Mouse (Mus musculus) embryo, embryonic 9.5 days (tissue): ENCODE data around the gene Atad1.
"Not testable (repeated sequence)": the region's sequence is repeated elsewhere in the genome, so short reads cannot be mapped to it uniquely, and the experiment has no call there.

ENCODE experiments used
- DNase-seq: peaks from one replicate; pipeline ENCODE4 v3.0.0-alpha.2; 2017; ENCODE audit errors: extremely low spot score

Atad1 gene

GRCm38 (mm10) chr19:32739686-32740085 lies at the start of gene Atad1:
Gene Atad1, minus strand, starts transcription at chr19:32739786.
- DNase-seq, result no peak

DNA sequence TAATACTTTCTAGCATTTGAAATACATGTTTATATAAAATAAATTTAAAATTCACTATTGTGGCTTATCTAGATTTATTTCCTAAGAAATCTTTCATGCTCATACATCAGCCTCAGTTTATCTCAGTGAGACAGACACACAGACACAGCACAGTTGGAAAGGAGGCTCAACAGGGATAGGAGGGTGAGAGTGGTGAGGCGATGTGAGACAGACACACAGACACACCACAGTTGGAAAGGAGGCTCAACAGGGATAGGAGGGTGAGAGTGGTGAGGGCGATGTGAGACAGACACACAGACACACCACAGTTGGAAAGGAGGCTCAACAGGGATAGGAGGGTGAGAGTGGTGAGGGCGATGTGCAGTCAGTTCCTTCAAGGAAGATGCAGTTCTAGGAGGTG lies 48.4 kb upstream of the Atad1 start:
- DNase-seq, result not testable (repeated sequence)

GRCm38 (mm10) chr19:32787388-32787787 lies 47.8 kb upstream of the Atad1 start:
- not testable (repeated sequence) for DNase-seq

GRCm38 (mm10) chr19:32781305-32782071 lies 41.9 kb upstream of the Atad1 start:
- no peak for DNase-seq

DNA sequence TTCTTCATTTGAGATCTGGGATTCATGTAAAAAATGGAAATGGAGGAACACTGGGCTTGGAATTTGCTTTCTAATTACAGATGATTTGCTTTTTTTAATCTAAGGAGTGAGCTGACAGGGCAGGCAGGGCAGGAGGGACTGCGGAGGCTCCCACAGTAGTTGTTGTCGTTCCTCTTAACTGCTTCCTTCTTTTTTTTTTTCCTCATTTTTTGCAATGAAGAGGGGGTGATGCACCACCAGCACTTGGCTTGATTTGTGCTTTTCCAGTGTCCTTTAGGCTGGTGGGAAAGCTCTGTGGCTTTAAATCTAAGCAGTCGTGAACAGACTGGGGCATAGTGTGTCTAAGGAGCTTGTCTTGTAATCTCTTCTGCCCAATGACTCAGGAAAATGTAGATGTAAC lies 39.5 kb upstream of the Atad1 start:
- no peak for DNase-seq

GRCm38 (mm10) chr19:32778411-32778810 lies 38.8 kb upstream of the Atad1 start:
- DNase-seq, result no peak

DNA sequence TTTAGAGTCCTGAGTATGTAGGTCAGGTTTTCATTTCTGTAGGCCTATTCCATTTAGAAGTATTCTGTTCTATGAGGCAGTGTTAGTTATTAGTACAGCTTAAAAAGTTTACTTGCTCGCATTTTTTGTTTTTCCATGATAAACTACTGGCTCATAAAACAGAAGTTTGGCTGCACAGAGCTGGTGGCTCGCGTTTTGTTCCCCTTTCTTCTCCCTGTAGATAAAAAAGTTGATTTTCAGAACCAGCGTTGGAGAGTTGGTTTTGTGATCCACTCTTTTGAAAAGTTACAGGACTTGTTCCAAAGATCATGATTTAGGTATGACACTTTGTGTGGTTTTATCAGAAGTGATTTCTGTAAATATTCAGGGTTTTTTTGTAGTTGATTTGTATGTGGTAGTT lies 22.9 kb upstream of the Atad1 start:
- no peak for DNase-seq

- no peak for DNase-seq
Measured at GRCm38 (mm10) chr19:32761162-32761561, 21.6 kb upstream of the Atad1 start.

GRCm38 (mm10) chr19:32760499-32760898 lies 20.9 kb upstream of the Atad1 start:
- no peak for DNase-seq

DNA sequence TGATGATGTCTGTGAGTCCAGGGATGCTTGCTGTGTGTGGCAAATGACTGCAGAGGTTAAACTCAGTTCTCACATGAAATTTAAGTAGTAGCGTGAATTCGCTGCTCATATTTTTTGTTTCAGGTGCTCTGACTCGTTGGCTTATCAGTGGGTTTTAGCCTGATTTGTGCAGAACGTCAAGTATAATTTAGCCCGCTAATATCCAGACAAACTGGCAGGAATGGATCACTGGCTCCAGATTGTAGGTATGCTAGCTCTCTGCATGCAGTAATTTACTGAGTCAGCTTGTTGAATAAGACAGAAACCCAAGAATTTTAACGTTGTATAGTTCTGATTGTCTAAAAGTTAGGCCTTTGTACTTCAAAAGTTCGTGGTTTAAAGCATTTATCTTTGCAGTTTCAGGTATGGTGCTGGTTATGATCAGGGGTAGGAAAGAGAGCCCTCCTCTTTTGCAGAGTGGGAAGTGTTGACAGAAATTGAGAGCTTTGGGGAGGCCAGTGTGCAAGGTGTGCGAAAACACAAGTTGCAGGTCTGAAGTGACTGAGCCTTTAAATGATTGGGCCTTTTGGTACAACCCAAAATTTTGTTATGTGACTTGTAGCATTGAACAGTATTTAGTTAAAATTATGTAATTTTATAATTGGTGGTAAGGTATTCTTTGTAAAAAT lies 19.9 kb upstream of the Atad1 start:
- no peak for DNase-seq

DNA sequence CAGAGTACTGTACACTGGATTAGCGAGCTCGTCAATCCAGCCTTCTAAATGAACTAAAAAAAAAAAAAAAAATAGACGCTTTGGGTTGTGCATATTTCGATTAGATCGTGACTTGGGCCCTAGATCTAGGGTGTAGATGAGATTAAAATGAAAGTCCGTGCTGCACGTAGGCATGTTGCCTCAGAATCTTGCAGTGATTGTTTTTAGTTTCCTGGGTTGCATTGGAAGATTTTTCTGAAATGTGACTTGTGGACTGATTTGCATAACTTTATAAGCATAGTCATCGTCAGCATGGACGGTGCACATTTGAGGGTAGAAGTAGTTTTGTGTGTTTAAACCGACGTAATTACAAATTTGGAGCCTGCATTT lies 19.2 kb upstream of the Atad1 start:
- DNase-seq, result no peak

GRCm38 (mm10) chr19:32757831-32758792 lies 18.5 kb upstream of the Atad1 start:
- DNase-seq, result no peak

GRCm38 (mm10) chr19:32756900-32757725 lies 17.5 kb upstream of the Atad1 start, which contains the start of gene Pten:
Gene Pten, plus strand, starts transcription at chr19:32757497.
- peak; percentile 99 for DNase-seq

DNA sequence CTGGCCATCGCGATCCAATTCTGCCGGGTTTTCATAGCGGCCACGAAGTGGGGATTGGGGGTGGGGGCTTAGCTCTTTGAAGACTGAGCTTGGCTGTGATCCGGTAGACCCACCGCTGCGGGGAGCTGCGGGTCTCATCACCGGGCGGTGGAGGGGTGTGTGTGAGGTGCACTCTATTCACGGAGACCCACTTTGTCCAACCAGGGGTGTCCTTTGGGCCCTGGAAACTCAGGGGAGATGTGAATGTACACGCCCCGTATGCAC lies 17.0 kb upstream of the Atad1 start:
- no peak for DNase-seq

DNA sequence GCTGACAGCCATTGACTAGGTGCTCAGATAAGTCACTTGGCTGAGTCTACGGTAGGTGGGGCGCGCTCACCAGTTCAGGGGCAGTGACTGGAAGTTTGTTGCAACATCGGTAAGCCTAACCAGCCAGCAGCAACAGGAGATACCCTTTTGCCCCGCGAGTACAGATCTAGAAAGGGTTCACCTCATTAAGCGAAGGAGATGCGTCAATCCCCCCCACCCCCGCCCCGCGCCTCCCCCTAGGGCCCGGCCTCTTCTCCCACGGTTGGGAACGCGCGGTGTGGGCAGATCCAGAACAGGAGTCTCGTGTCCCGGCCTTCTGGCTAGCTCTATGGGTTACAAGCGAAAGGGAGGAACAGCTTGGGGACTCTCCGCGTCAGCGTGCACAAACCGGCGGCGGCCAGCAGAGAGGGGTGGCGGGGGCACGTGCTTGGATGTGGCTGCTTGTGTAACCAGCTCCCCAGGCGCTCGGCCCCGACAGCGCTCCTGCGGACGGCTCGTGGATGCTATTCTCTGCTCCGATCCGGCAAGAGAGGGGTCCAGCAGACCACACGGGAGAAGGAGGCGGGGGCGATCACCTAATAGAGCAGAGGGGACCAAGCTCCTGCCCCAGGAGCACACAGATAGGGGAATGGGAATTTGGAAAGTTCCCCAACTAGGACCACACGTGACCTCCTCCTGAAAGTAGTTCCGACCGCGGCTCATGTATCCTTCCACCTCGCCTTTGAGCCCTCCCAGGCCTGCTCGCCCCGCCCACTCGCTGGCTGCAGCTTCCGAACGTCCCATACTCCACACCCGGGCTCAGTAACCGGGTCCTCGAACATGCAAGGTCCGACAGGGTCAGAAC lies 16.4 kb upstream of the Atad1 start:
- DNase-seq, result peak; percentile 98

DNA sequence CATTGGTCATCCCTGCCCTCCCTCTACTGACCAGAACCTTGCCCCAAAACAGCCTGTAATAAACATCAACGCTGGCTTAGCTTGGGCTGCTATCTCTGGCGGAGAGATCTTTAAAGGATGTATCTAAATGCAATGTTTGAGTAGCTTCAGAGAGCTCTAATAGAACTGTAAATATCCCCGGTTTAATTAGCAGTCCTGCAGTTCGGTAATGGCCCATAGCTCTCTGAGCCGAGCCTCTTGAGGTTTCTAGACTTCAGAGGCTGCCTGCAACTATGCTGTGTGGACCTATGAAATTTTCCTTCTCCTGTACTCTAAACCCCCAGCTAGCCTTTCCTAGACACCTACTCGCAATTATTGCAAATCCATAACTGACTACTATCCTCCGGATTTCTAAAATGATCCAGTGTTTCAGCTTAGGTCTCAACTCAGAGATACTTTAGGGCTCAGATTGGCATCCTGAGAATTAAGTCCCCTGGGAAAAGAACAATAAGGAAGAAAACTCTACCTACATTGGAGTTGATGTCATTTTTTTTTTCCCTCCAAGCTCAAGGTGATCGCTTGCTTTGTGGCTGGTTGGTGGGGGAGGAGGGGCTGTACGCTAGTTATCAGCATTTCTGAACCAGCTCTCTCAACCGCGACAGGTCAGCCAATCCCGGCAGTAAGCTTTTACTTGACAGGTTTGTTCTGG lies 15.7 kb upstream of the Atad1 start:
- DNase-seq, result peak; percentile 17

DNA sequence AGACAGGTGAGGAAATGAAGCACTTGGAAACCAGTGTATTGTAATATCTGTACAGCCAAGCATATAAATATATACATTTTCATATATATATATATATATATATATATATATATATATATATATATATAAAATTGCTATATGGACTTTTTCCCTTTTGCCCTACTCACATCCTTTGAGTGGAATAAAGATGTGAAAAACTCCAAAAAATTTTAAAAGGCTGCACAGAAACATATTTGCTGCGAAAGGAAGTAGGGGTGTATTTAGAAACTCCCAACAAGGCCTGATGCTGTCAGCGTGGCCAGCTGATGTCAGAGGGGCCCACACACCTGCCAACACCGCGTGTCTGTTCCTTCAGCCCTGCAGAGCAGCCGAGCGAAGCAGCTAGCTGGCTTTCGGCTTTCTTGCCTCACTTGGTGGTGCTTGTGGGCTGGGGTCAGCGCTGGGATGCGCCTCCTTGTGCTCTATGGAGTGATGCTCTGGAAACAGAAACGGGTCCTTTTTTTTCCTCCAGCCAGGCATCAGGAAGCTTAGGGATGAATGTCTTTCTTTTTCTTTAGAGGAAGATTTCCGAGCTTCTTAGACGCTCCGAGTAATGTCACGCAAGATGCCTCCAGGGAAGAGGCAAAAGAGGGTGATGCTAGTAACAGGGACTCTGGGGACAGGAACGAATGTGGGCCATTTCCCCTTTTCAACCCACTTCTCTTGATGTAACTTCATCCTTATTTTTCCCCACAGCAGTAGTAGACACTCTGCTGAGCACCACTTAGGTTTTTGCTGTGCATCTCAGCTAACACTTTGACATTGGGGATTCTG lies 14.8 kb upstream of the Atad1 start:
- DNase-seq, result peak; percentile 10

DNA sequence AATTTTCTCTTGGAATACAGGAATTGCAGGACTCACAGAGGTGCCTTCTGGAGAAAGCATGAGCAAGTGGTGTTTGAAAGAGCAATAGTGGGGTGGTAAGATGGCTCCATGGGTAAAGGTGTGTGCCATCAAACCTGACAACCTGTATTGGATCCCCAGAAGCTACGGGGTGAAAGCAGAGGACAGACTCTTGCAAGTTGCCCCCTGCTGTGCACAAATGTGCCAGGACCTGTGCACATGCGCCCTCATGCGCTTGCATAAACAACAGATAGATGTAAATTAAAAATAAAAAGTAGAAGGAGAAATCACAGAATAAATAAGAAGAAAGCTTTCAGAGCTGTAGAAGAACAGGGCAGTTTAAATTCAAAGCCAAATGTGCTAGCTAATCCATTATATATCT lies 13.8 kb upstream of the Atad1 start:
- no peak for DNase-seq

DNA sequence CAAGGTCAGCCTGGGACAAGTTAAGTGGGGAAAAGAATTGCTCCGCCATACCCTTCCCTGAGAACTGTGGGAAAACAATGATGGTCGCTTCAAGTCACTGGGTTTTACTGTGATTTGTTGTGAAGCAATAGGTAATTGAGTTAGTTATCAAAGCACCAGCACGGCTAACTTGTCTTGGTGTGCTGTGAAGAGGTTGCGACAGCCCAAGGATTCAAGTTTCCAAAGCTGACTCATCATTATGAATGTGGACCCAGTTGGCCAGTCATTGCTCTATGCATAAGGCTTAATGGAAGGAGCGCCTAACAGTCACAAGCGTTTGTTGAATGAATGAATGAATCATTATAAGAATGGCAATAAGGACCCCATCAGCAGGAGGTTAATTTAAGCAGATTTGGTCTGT lies 12.8 kb upstream of the Atad1 start:
- no peak for DNase-seq
